Mouse (Mus musculus) intestine, embryonic 15.5 days (tissue): Measurements from ENCODE around the gene Sync. TPM values are rescaled to one million over a fixed set of nuclear protein-coding genes. Genes with fewer than 3 reads are reported as not detected.

Experiments
- ATAC-seq: fragments of 200-750 bp; cut with Nextera tagmentation; 2 replicates; pipeline ENCODE4 v1.8.0; 2017; ENCODE audit warnings: moderate TSS enrichment, moderate library complexity
- H3K27ac ChIP-seq: fragments of 300-500 bp; sonication (generic); 2 replicates; pipeline ENCODE4 v1.5.1; 2015; ENCODE audit warnings: mild to moderate bottlenecking, inconsistent platforms
- H3K27me3 ChIP-seq: fragments of 300-500 bp; sonication (generic); replicated peaks from 2 replicates; pipeline ENCODE4 v1.6.1; 2015; ENCODE audit warnings: inconsistent platforms
- H3K36me3 ChIP-seq: fragments of 300-500 bp; sonication (generic); 2 replicates; pipeline ENCODE4 v1.6.1; 2015; ENCODE audit warnings: inconsistent platforms
- H3K4me1 ChIP-seq: fragments of 300-500 bp; sonication (generic); replicated peaks from 2 replicates; pipeline ENCODE4 v1.6.1; 2015; ENCODE audit warnings: inconsistent platforms
- H3K4me2 ChIP-seq: fragments of 300-500 bp; sonication (generic); replicated peaks from 2 replicates; pipeline ENCODE4 v1.6.1; 2015; ENCODE audit warnings: mild to moderate bottlenecking, inconsistent platforms
- H3K4me3 ChIP-seq: fragments of 300-500 bp; sonication (generic); replicated peaks from 2 replicates; pipeline ENCODE4 v1.5.1; 2015; ENCODE audit warnings: inconsistent platforms
- H3K9ac ChIP-seq: fragments of 300-500 bp; sonication (generic); 2 replicates; pipeline ENCODE4 v1.6.1; 2015; ENCODE audit warnings: inconsistent platforms
- H3K9me3 ChIP-seq: fragments of 300-500 bp; sonication (generic); 2 replicates; pipeline ENCODE4 v1.6.1; 2016; ENCODE audit warnings: inconsistent platforms
- WGBS: fragments of 180-500 bp; shearing (Covaris S2); methylation state at CpG from one replicate; pipeline ENCODE4 v1.1.7; 2015; 5-methylcytosine and 5-hydroxymethylcytosine counted together
- polyA plus RNA-seq: library from polyadenylated mRNA; unstranded; fragments of >200 nt; fragmentation: Nextera tagmentation; extraction: Ambion mirVana; gene quantifications from 2 replicates; pipeline ENCODE4 v1.2.1, GENCODE M21; 2015

The Sync gene
- polyA plus RNA-seq, 1 experiment from 2014 or later = 1.2 TPM

DNA sequence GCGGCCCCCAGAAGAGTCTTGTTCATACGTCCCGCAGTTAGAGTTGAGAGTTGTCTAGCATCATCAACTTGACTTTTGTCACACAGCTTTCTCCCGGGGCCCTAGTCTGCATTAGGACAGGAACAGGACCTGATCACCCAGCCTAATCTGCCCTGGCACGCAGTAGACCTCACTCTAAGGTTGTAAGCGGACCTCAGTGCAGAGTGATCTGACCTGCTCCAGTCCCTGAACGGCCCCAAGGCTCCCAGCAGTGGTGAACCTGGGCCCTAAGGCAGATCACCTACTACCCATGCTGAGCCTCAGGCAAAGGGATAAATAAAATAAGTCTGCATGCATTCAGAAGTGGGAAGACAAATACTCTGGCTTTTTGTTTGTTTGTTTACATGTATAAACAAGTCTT, 38.1 kb upstream of the Sync start:
- no peaks in the 10 kb centered on the region for H3K36me3 ChIP-seq
- WGBS = 52% methylated on average over 7 of the region's 7 CpGs
- no peak overlapping the region; the same call in 1 of the 2 replicates for H3K4me2 ChIP-seq
- peaks cover 13% of the 10 kb centered on the region; the same call in 1 of the 2 replicates for H3K27me3 ChIP-seq
- no peak overlapping the region for H3K9ac ChIP-seq
- H3K4me3 ChIP-seq = 0 out of 2 replicates have a peak overlapping the region, but pooled peaks have one; percentile 67
- H3K9me3 ChIP-seq = no peaks in the 10 kb centered on the region
- H3K4me1 ChIP-seq = peaks cover 35% of the 10 kb centered on the region
- no peak for ATAC-seq
- peak overlapping the region; percentile 94 for H3K27ac ChIP-seq

DNA sequence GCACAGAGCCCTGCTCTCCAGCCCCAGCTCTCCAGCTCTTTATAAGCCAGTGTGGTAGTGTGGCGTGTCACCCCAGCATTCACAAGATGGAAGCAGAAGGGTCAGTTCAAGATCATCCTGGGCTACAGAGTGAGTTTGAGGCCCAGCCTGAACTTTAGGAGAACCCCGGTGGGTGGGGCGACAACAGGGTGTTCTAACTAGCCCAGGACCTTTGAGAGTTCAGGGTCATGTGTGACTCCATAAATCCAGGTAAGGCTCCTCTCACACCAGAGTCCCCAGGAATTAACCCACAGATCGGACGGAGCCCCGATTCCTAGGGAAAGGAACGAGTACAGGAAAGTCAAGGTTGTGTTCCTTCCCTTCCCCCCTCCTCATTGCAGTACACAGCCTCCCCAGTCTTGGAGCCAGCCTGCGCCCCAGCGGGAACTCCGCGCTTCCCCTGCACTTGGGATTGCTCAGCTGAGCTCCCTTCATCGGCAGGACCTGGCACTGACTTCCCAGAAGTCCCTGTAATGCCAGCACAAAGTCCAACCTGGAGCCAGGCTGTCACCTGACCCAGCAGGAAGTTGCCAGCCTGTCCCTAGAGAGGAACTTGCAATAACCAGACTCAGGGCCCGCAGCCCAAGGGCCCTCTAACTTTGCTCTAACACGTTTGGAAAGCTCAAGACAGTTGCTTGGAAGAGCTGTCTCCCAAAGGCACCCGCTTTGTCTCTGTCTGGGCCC, 36.5 kb upstream of the Sync start:
- no peaks in the 10 kb centered on the region for H3K36me3 ChIP-seq
- 29% methylated on average over 15 of the region's 15 CpGs for WGBS
- peak overlapping the region; percentile 47 for H3K4me2 ChIP-seq
- H3K27ac ChIP-seq = peak overlapping the region; percentile 95
- H3K9me3 ChIP-seq = no peaks in the 10 kb centered on the region
- H3K4me3 ChIP-seq = no peak overlapping the region
- ATAC-seq = peak; percentile 86
- peaks cover 13% of the 10 kb centered on the region; the same call in 1 of the 2 replicates for H3K27me3 ChIP-seq
- peaks cover 26% of the 10 kb centered on the region for H3K4me1 ChIP-seq
- peak overlapping the region; percentile 32; the same call in 1 of the 2 replicates for H3K9ac ChIP-seq

DNA sequence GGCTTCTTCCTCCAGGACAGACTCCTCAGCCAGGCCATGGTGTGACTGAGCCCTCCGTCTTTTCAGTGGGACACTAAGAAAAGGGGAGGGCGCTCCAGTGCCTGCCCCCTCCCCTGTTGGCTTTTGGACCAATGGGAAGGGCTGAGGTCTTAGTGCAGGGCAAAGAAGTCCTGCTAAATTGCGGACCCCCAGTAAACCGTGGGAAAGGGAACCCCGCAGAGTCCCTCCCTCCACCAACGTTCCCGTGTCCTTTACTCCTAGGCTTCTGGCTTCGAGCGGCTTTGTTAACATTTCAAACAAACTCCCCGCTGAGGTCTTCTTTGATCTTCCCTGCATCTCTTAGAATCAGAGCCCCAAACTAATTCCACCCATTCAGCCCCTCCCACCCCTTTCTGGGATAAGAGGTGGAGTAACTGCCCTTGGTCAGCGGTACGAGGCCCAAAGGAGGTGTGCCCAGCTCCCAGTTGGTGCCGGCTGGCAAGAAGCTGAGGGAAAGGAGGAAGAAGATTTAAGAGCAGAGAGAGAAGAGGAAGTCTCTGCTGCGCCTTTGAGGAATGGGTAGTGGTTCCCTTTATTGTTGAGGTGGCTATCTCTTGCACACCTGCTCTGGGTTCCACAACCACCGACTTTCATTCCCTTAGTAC, 35.8 kb upstream of the Sync start:
- H3K27me3 ChIP-seq = peaks cover 13% of the 10 kb centered on the region; the same call in 1 of the 2 replicates
- peaks cover 31% of the 10 kb centered on the region for H3K4me1 ChIP-seq
- ATAC-seq = peak; percentile 52
- no peaks in the 10 kb centered on the region for H3K9me3 ChIP-seq
- H3K9ac ChIP-seq = peak overlapping the region; percentile 32
- peak overlapping the region; percentile 95 for H3K27ac ChIP-seq
- 7% methylated on average over 15 of the region's 15 CpGs for WGBS
- no peaks in the 10 kb centered on the region for H3K36me3 ChIP-seq
- H3K4me2 ChIP-seq = peak overlapping the region; percentile 47
- H3K4me3 ChIP-seq = no peak overlapping the region

DNA sequence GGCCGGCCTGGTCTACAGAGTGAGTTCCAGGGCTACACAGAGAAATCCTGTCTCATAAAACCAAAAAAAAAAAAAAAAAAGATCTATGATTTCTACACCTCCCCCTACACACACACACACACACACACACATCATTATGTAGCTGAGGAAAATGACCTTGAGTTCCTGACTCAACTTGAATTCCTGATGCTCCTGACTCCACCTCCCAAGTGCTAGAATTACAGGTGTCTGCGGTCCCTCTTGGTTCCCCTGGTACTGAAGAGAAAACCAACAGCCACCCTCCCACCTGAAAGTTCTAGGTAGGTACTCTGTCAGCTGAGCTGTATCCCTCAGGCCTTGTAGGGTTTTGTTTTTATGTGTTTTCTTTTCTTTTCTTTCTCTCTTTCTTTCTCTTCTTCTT, 34.9 kb upstream of the Sync start:
- no peak for ATAC-seq
- Histone ChIP-seq H3K27ac (0 out of 2 replicates have a peak overlapping the region, but pooled peaks have one; percentile 95), H3K36me3 (no peaks in the 10 kb centered on the region), H3K4me2 (no peak overlapping the region), H3K4me1 (peaks cover 33% of the 10 kb centered on the region), H3K9ac (no peak overlapping the region), H3K9me3 (no peaks in the 10 kb centered on the region), H3K4me3 (no peak overlapping the region), H3K27me3 (peaks cover 12% of the 10 kb centered on the region; the same call in 1 of the 2 replicates)
- 82% methylated on average over 2 of the region's 2 CpGs for WGBS

DNA sequence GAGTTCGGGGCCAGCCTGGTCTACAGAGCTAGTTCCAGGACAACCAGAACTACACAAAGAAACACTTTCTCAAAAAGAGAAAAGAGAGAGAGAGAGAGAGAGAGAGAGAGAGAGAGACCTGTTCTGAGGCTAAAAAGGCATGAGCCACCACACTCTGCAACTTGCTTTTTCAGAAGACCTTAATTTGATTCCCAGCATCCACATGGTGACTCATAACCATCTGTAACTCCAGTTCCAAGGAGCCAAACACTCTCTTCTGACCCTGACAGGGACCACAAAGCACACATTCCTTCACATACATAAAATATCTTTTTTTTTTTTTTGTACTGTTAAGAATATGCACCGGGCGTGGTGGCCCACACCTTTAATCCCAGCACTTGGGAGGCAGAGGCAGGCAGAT, 32.8 kb upstream of the Sync start:
- ATAC-seq = no peak
- H3K9me3 ChIP-seq = no peaks in the 10 kb centered on the region
- WGBS = 90% methylated on average over 3 of the region's 3 CpGs

GRCm38 (mm10) chr4:129256450-129257380, 30.7 kb upstream of the Sync start:
- H3K27ac ChIP-seq = no peak overlapping the region

More for the DNA sequence above, 32.8 kb upstream of the Sync start:
- no peaks in the 10 kb centered on the region for H3K36me3 ChIP-seq
- no peak overlapping the region for H3K9ac ChIP-seq
- H3K4me1 ChIP-seq = peaks cover 20% of the 10 kb centered on the region
- no peak overlapping the region for H3K27ac ChIP-seq
- H3K4me3 ChIP-seq = no peak overlapping the region
- H3K27me3 ChIP-seq = no peaks in the 10 kb centered on the region
- no peak overlapping the region for H3K4me2 ChIP-seq

DNA sequence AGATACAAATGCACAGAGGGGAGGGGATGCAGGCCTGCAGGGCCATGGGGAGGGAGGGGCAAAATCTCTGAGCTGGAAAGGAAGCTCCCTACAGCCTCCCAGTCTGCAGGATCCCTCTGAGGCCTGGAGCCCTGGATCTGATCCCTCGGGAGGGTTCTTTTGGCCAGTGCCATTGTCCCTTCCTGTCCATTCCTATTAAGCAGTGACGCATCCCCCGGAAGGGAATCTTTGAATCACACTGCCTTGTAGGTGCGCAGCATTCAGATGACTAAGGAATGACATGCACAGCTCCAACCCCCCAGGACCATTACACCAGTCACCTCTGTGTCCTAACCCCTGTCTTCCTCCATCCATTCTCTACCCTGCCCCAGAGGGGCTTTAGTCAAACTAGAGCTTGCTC, 28.3 kb upstream of the Sync start:
- H3K36me3 ChIP-seq = no peaks in the 10 kb centered on the region
- no peaks in the 10 kb centered on the region for H3K9me3 ChIP-seq
- H3K4me1 ChIP-seq = peaks cover 21% of the 10 kb centered on the region
- WGBS = 78% methylated on average over 4 of the region's 4 CpGs
- no peak overlapping the region for H3K4me3 ChIP-seq
- H3K27ac ChIP-seq = no peak overlapping the region
- H3K4me2 ChIP-seq = no peak overlapping the region
- no peak overlapping the region for H3K9ac ChIP-seq
- H3K27me3 ChIP-seq = no peaks in the 10 kb centered on the region
- ATAC-seq = no peak

More at GRCm38 (mm10) chr4:129256450-129257380, 30.7 kb upstream of the Sync start:
- H3K9ac ChIP-seq = no peak overlapping the region
- H3K36me3 ChIP-seq = no peaks in the 10 kb centered on the region
- no peaks in the 10 kb centered on the region for H3K27me3 ChIP-seq
- peaks cover 12% of the 10 kb centered on the region for H3K4me1 ChIP-seq
- WGBS = 25% methylated on average over 8 of the region's 8 CpGs
- no peak overlapping the region for H3K4me2 ChIP-seq
- peak; percentile 45 for ATAC-seq
- H3K4me3 ChIP-seq = no peak overlapping the region
- no peaks in the 10 kb centered on the region for H3K9me3 ChIP-seq

- no peak overlapping the region for H3K4me3 ChIP-seq
- H3K4me2 ChIP-seq = no peak overlapping the region
- WGBS = 24% methylated on average over 6 of the region's 6 CpGs
- H3K9ac ChIP-seq = no peak overlapping the region
- no peaks in the 10 kb centered on the region for H3K9me3 ChIP-seq
- ATAC-seq = no peak
- no peaks in the 10 kb centered on the region for H3K36me3 ChIP-seq
- no peaks in the 10 kb centered on the region for H3K27me3 ChIP-seq
- no peak overlapping the region for H3K27ac ChIP-seq
- H3K4me1 ChIP-seq = peaks cover 21% of the 10 kb centered on the region
Measured at GRCm38 (mm10) chr4:129260678-129261077, 26.7 kb upstream of the Sync start.

DNA sequence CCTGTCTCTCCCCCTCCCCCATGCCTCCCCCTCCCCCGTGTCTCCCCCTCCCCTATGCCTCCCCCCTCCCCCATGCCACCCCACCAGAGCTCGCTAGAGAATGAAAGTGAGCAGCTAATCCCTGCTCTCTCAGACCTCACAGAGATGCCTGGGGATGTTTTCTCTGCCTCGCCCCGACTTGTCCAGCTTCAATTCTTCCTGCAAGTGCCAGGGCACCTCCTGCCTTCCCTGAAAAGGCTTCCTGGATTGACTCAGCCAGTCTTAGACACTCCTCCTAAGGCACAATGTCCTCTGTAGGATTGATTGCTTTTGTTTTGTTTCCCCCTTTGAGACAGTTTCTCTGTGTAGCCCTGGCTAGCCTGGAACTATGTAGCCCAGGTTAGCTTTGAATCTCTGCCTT, 26.2 kb upstream of the Sync start, which contains the start of gene C77080:
TSS of gene C77080 (minus strand) at position 209 of the 400 bp plus-strand sequence.
- H3K36me3 ChIP-seq = no peaks in the 10 kb centered on the region
- no peak within 1 kb of the TSS for H3K4me2 ChIP-seq
- WGBS = 9% methylated on average over 2 of the region's 4 CpGs
- peaks cover 20% of the 10 kb centered on the region for H3K4me1 ChIP-seq
- H3K27me3 ChIP-seq = no peaks in the 10 kb centered on the region
- H3K4me3 ChIP-seq = no peak within 1 kb of the TSS
- no peaks in the 10 kb centered on the region for H3K9me3 ChIP-seq
- no peak for ATAC-seq
- H3K9ac ChIP-seq = no peak within 1 kb of the TSS
- no peak within 1 kb of the TSS for H3K27ac ChIP-seq

GRCm38 (mm10) chr4:129263225-129264021, 24.0 kb upstream of the Sync start:
- H3K9me3 ChIP-seq = no peaks in the 10 kb centered on the region
- peaks cover 14% of the 10 kb centered on the region for H3K4me1 ChIP-seq
- H3K4me3 ChIP-seq = no peak overlapping the region
- peak; percentile 86 for ATAC-seq
- peak overlapping the region; percentile 33 for H3K4me2 ChIP-seq
- 27% methylated on average over 19 of the region's 19 CpGs for WGBS
- peak overlapping the region; percentile 33; the same call in 1 of the 2 replicates for H3K27ac ChIP-seq
- no peaks in the 10 kb centered on the region for H3K36me3 ChIP-seq
- no peak overlapping the region for H3K9ac ChIP-seq
- no peaks in the 10 kb centered on the region for H3K27me3 ChIP-seq

- Histone ChIP-seq H3K9ac (no peak overlapping the region), H3K36me3 (no peaks in the 10 kb centered on the region), H3K4me2 (no peak overlapping the region), H3K9me3 (no peaks in the 10 kb centered on the region), H3K4me3 (no peak overlapping the region), H3K4me1 (peaks cover 10% of the 10 kb centered on the region), H3K27me3 (no peaks in the 10 kb centered on the region), H3K27ac (no peak overlapping the region)
- ATAC-seq = peak; percentile 26
- 90% methylated on average over 3 of the region's 4 CpGs for WGBS
Measured at GRCm38 (mm10) chr4:129266191-129266590, 21.2 kb upstream of the Sync start.
